Mouse (Mus musculus): Measurements from ENCODE around the gene Nrp2. TPM values are rescaled to one million over a fixed set of nuclear protein-coding genes. Genes with fewer than 3 reads are reported as not detected.
A peak's percentile ranks its signal among the peaks of the same experiment; 100 is the strongest.

The Nrp2 gene
- polyA plus RNA-seq, 1 experiment from 2014 or later, result 31.1 TPM

- WGBS, result under 1% methylated on average over 35 of the region's 35 CpGs
Observed at GRCm38 (mm10) chr1:62707101-62707912, 4.2 kb downstream of the Nrp2 start.

GRCm38 (mm10) chr1:62707913-62708860 is 5.1 kb downstream of the Nrp2 start:
- no peak for ATAC-seq
- Histone ChIP-seq H3K4me3 (replicated peaks) (peak overlapping the region; percentile 58), H3K4me2 (replicated peaks) (peak overlapping the region; percentile 88), H3K27ac (peak overlapping the region; percentile 76; the same call in 1 of the 2 replicates), H3K36me3 (no peaks in the 10 kb centered on the region), H3K27me3 (replicated peaks) (no peaks in the 10 kb centered on the region), H3K9ac (peak overlapping the region; percentile 75; the same call in 1 of the 2 replicates), H3K9me3 (no peaks in the 10 kb centered on the region), H3K4me1 (replicated peaks) (peaks cover 33% of the 10 kb centered on the region)
- WGBS, result 35% methylated on average over 17 of the region's 17 CpGs

More at GRCm38 (mm10) chr1:62707101-62707912, 4.2 kb downstream of the Nrp2 start:
- Histone ChIP-seq H3K9me3 (no peaks in the 10 kb centered on the region), H3K4me3 (replicated peaks) (peak overlapping the region; percentile 58), H3K4me2 (replicated peaks) (peak overlapping the region; percentile 88), H3K9ac (peak overlapping the region; percentile 75), H3K27ac (peak overlapping the region; percentile 76), H3K4me1 (replicated peaks) (peaks cover 28% of the 10 kb centered on the region), H3K27me3 (replicated peaks) (no peaks in the 10 kb centered on the region), H3K36me3 (no peaks in the 10 kb centered on the region)
- ATAC-seq, result peak; percentile 15; the same call in 1 of the 2 replicates

GRCm38 (mm10) chr1:62709770-62710335 is 6.8 kb downstream of the Nrp2 start:
- H3K4me2 ChIP-seq (replicated peaks), result 0 out of 2 replicates have a peak overlapping the region, but pooled peaks have one; percentile 28
- no peak for ATAC-seq
- no peaks in the 10 kb centered on the region for H3K9me3 ChIP-seq
- H3K36me3 ChIP-seq, result no peaks in the 10 kb centered on the region
- H3K9ac ChIP-seq, result no peak overlapping the region
- 22% methylated on average over 5 of the region's 5 CpGs for WGBS
- H3K27me3 ChIP-seq (replicated peaks), result no peaks in the 10 kb centered on the region
- no peak overlapping the region for H3K4me3 ChIP-seq (replicated peaks)
- peaks cover 36% of the 10 kb centered on the region for H3K4me1 ChIP-seq (replicated peaks)
- H3K27ac ChIP-seq, result 0 out of 2 replicates have a peak overlapping the region, but pooled peaks have one; percentile 32

GRCm38 (mm10) chr1:62713021-62713676 is 10.1 kb downstream of the Nrp2 start:
- Histone ChIP-seq H3K27me3 (replicated peaks) (no peaks in the 10 kb centered on the region), H3K4me2 (replicated peaks) (no peak overlapping the region), H3K36me3 (no peaks in the 10 kb centered on the region), H3K27ac (no peak overlapping the region), H3K9me3 (no peaks in the 10 kb centered on the region), H3K9ac (no peak overlapping the region), H3K4me3 (replicated peaks) (no peak overlapping the region), H3K4me1 (replicated peaks) (peaks cover 41% of the 10 kb centered on the region)
- no peak for ATAC-seq
- WGBS, result 54% methylated on average over 17 of the region's 17 CpGs

- Histone ChIP-seq H3K27me3 (replicated peaks) (no peaks in the 10 kb centered on the region), H3K27ac (no peak overlapping the region), H3K9me3 (no peaks in the 10 kb centered on the region), H3K36me3 (0 out of 2 replicates have a peak, but pooled peaks cover under 1% of the 10 kb centered on the region), H3K4me2 (replicated peaks) (no peak overlapping the region), H3K9ac (no peak overlapping the region), H3K4me1 (replicated peaks) (peaks cover 27% of the 10 kb centered on the region), H3K4me3 (replicated peaks) (no peak overlapping the region)
- ATAC-seq, result no peak
- 82% methylated on average over 1 of the region's 1 CpGs for WGBS
Observed at GRCm38 (mm10) chr1:62715004-62715403, 11.9 kb downstream of the Nrp2 start.

- 52% methylated on average over 4 of the region's 4 CpGs for WGBS
- Histone ChIP-seq H3K27me3 (replicated peaks) (no peaks in the 10 kb centered on the region), H3K4me1 (replicated peaks) (peaks cover 22% of the 10 kb centered on the region), H3K27ac (no peak overlapping the region), H3K36me3 (0 out of 2 replicates have a peak, but pooled peaks cover 3% of the 10 kb centered on the region), H3K4me3 (replicated peaks) (no peak overlapping the region), H3K9me3 (no peaks in the 10 kb centered on the region), H3K4me2 (replicated peaks) (no peak overlapping the region), H3K9ac (no peak overlapping the region)
- no peak for ATAC-seq
Observed at GRCm38 (mm10) chr1:62715692-62716091, 12.6 kb downstream of the Nrp2 start.

GRCm38 (mm10) chr1:62716836-62717478 is 13.9 kb downstream of the Nrp2 start:
- Histone ChIP-seq H3K9me3 (no peaks in the 10 kb centered on the region), H3K4me1 (replicated peaks) (peaks cover 19% of the 10 kb centered on the region), H3K36me3 (0 out of 2 replicates have a peak, but pooled peaks cover 3% of the 10 kb centered on the region), H3K27me3 (replicated peaks) (no peaks in the 10 kb centered on the region), H3K9ac (no peak overlapping the region), H3K4me3 (replicated peaks) (no peak overlapping the region), H3K27ac (no peak overlapping the region), H3K4me2 (replicated peaks) (0 out of 2 replicates have a peak overlapping the region, but pooled peaks have one; percentile 16)
- no peak for ATAC-seq
- 47% methylated on average over 10 of the region's 10 CpGs for WGBS

- no peaks in the 10 kb centered on the region for H3K27me3 ChIP-seq (replicated peaks)
- no peak overlapping the region for H3K27ac ChIP-seq
- 0 out of 2 replicates have a peak, but pooled peaks cover 3% of the 10 kb centered on the region for H3K36me3 ChIP-seq
- H3K9me3 ChIP-seq, result no peaks in the 10 kb centered on the region
- H3K9ac ChIP-seq, result no peak overlapping the region
- WGBS, result 68% methylated on average over 13 of the region's 13 CpGs
- H3K4me1 ChIP-seq (replicated peaks), result peaks cover 18% of the 10 kb centered on the region
- ATAC-seq, result no peak
- H3K4me3 ChIP-seq (replicated peaks), result no peak overlapping the region
- H3K4me2 ChIP-seq (replicated peaks), result no peak overlapping the region
Observed at GRCm38 (mm10) chr1:62717552-62718236, 14.6 kb downstream of the Nrp2 start.

GRCm38 (mm10) chr1:62718237-62718571 is 15.1 kb downstream of the Nrp2 start:
- ATAC-seq, result no peak

GRCm38 (mm10) chr1:62718750-62719149 is 15.7 kb downstream of the Nrp2 start:
- peaks cover 11% of the 10 kb centered on the region; the same call in 1 of the 2 replicates for H3K4me1 ChIP-seq (replicated peaks)
- no peaks in the 10 kb centered on the region for H3K9me3 ChIP-seq
- H3K4me3 ChIP-seq (replicated peaks), result no peak overlapping the region
- 0 out of 2 replicates have a peak, but pooled peaks cover 3% of the 10 kb centered on the region for H3K36me3 ChIP-seq
- no peak overlapping the region for H3K4me2 ChIP-seq (replicated peaks)
- WGBS, result 71% methylated on average over 8 of the region's 8 CpGs
- no peak overlapping the region for H3K9ac ChIP-seq
- no peak for ATAC-seq
- no peaks in the 10 kb centered on the region for H3K27me3 ChIP-seq (replicated peaks)
- no peak overlapping the region for H3K27ac ChIP-seq

More at GRCm38 (mm10) chr1:62718237-62718571, 15.1 kb downstream of the Nrp2 start:
- Histone ChIP-seq H3K27me3 (replicated peaks) (no peaks in the 10 kb centered on the region), H3K4me3 (replicated peaks) (no peak overlapping the region), H3K9me3 (no peaks in the 10 kb centered on the region), H3K27ac (no peak overlapping the region), H3K4me2 (replicated peaks) (no peak overlapping the region), H3K36me3 (0 out of 2 replicates have a peak, but pooled peaks cover 3% of the 10 kb centered on the region), H3K9ac (no peak overlapping the region), H3K4me1 (replicated peaks) (peaks cover 13% of the 10 kb centered on the region; the same call in 1 of the 2 replicates)
- WGBS, result 54% methylated on average over 5 of the region's 5 CpGs
